Mouse (Mus musculus): ENCODE results near the gene Kcnma1.

The Kcnma1 gene

GRCm38 (mm10) chr14:23966471-23966870 is 47.8 kb downstream of the Kcnma1 start:
- DNase-seq (ENCODE audit: low spot score) = no peak

GRCm38 (mm10) chr14:23959061-23959460 is 55.2 kb downstream of the Kcnma1 start:
- DNase-seq (ENCODE audit: low spot score) = no peak

- no peak for DNase-seq (ENCODE audit: low spot score)
These were observed 57.0 kb downstream of the Kcnma1 start for GRCm38 (mm10) chr14:23957270-23957669.

- DNase-seq (ENCODE audit: low spot score) = no peak
These were observed 70.4 kb downstream of the Kcnma1 start for GRCm38 (mm10) chr14:23943876-23944275.

- no peak for DNase-seq (ENCODE audit: low spot score)
These were observed 71.1 kb downstream of the Kcnma1 start for GRCm38 (mm10) chr14:23943152-23943551.

GRCm38 (mm10) chr14:23942103-23942502 is 72.2 kb downstream of the Kcnma1 start:
- DNase-seq (ENCODE audit: low spot score) = no peak

- DNase-seq (ENCODE audit: low spot score) = no peak
These were observed 79.3 kb downstream of the Kcnma1 start for GRCm38 (mm10) chr14:23935016-23935415.

- DNase-seq (ENCODE audit: low spot score) = no peak
These were observed 82.6 kb downstream of the Kcnma1 start for GRCm38 (mm10) chr14:23931671-23932071.

GRCm38 (mm10) chr14:23929168-23929567 is 85.1 kb downstream of the Kcnma1 start:
- DNase-seq (ENCODE audit: low spot score) = no peak

- no peak for DNase-seq (ENCODE audit: low spot score)
These were observed 90.9 kb downstream of the Kcnma1 start for GRCm38 (mm10) chr14:23923356-23923755.

GRCm38 (mm10) chr14:23922755-23923154 is 91.5 kb downstream of the Kcnma1 start:
- no peak for DNase-seq (ENCODE audit: low spot score)

- DNase-seq (ENCODE audit: low spot score) = no peak
These were observed 103.1 kb downstream of the Kcnma1 start for GRCm38 (mm10) chr14:23911108-23911629.

GRCm38 (mm10) chr14:23908564-23908963 is 105.7 kb downstream of the Kcnma1 start:
- no peak for DNase-seq (ENCODE audit: low spot score)

- no peak for DNase-seq (ENCODE audit: low spot score)
These were observed 111.5 kb downstream of the Kcnma1 start for GRCm38 (mm10) chr14:23902636-23903279.

GRCm38 (mm10) chr14:23899462-23899861 is 114.8 kb downstream of the Kcnma1 start:
- DNase-seq (ENCODE audit: low spot score) = no peak

GRCm38 (mm10) chr14:23897815-23898214 is 116.5 kb downstream of the Kcnma1 start:
- DNase-seq (ENCODE audit: low spot score) = no peak

- no peak for DNase-seq (ENCODE audit: low spot score)
These were observed 118.3 kb downstream of the Kcnma1 start for GRCm38 (mm10) chr14:23896036-23896435.

GRCm38 (mm10) chr14:23886112-23886511 is 128.2 kb downstream of the Kcnma1 start:
- no peak for DNase-seq (ENCODE audit: low spot score)

- no peak for DNase-seq (ENCODE audit: low spot score)
These were observed 128.8 kb downstream of the Kcnma1 start for GRCm38 (mm10) chr14:23885539-23885938.

- DNase-seq (ENCODE audit: low spot score) = no peak
These were observed 129.2 kb downstream of the Kcnma1 start for GRCm38 (mm10) chr14:23885071-23885470.

- DNase-seq (ENCODE audit: low spot score) = no peak
These were observed 132.3 kb downstream of the Kcnma1 start for GRCm38 (mm10) chr14:23882001-23882400.

- no peak for DNase-seq (ENCODE audit: low spot score)
These were observed 135.0 kb downstream of the Kcnma1 start for GRCm38 (mm10) chr14:23879331-23879730.

- no peak for DNase-seq (ENCODE audit: low spot score)
These were observed 136.7 kb downstream of the Kcnma1 start for GRCm38 (mm10) chr14:23877561-23877960.

- DNase-seq (ENCODE audit: low spot score) = no peak
These were observed 139.7 kb downstream of the Kcnma1 start for GRCm38 (mm10) chr14:23874545-23874944.

Data from spleen, adult 12 weeks (tissue).